Mouse (Mus musculus) gastrocnemius, adult 18-20 months (tissue): Measurements from ENCODE around the gene Mapkbp1. TPM values are rescaled to one million over a fixed set of nuclear protein-coding genes. Genes with fewer than 3 reads are reported as not detected.
A peak's percentile ranks its signal among the peaks of the same experiment; 100 is the strongest.

Experiments used
- DNase-seq: peaks from one replicate; pipeline ENCODE4 v3.0.0; 2021; ENCODE audit warnings: low spot score
- microRNA-seq: library from miRNA; unstranded; fragments of <30 nt; microRNA quantifications from one replicate; pipeline ENCODE4 v1.2.0, GENCODE M21; 2021
- total RNA-seq, 2 experiments: library from RNA; stranded (reverse); gene quantifications; 2 replicates each; pipeline ENCODE4 v1.2.3; 2021

The Mapkbp1 gene
- total RNA-seq, 2 experiments from 2014 or later, result 6.0 to 6.2 TPM

DNA sequence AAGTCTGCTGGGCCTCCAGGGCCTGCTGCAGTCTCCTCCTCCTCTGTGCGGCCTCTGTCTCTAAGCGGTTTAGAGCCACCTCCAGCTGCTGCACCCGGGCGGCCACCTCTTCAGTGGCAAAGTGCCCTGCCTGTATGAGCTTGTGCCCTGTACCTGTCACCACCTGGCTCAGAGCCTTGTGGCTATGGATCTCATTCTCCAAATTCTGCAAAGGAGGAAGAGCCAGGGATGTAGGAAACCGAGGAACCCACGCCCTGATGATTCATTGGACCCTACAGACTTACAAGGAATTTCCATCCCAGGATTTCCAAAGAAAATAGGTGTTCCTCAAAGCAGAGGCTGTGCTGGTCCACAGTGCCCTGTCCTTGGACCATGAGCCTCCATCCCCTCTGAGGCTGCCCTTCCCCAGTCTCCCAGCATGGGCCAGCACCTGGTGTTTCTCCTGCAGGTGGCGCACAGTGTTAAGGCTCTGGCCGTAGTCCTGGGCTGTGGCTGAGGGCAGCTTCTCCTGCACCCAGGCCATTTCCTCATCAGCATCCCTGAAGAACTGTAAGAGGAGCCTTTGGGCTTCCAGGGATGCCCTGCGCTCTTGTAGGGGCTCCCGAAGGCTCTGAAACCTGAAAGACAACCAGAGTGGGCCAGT lies 77.3 kb downstream of the Mapkbp1 start:
- peak; percentile 51 for DNase-seq

DNA sequence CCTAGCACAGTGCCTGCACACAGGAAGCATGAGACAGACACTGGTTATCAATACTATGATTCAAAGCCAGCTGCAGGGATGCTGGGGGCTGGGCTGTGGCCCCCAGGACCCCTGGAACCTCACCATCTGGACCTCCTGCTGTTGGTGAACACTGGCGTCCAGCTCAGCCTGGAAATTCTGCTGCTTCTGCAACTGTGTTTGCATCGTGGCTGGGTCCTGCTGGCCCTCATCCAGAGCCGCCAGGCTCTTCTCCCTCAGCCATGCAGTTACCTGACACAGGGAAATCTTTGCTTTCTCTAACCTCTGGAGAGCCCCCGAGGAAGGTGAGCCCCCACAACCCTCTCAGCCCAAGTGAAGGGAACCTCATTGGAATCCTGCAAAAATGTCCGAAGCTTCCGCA lies 78.9 kb downstream of the Mapkbp1 start:
- DNase-seq, result no peak

- peak; percentile 73 for DNase-seq
Measured at GRCm38 (mm10) chr2:120054771-120055552, 82.5 kb downstream of the Mapkbp1 start.

GRCm38 (mm10) chr2:120055923-120056322 lies 83.4 kb downstream of the Mapkbp1 start:
- DNase-seq, result no peak

DNA sequence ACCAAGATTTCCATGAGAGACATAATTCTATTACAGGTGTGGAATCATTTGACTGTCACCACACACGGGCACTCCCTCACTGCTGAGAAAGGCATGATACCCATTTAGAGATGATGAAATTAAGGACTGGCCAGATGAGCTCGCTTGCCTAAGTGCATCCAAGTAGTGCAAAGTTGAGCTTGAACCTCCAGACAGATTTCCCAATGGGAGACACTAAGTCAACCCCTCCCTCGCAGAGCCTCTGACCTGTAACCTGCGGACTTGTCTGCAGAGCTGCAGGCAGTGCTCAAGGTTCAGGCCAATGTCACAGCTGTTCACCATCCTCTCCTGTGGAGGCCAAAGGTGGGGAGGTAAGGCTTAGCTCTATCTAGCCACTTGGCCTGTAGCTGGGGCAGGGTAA lies 86.3 kb downstream of the Mapkbp1 start:
- peak; percentile 24 for DNase-seq

- DNase-seq, result no peak
Measured at GRCm38 (mm10) chr2:120059466-120059865, 87.0 kb downstream of the Mapkbp1 start.

- DNase-seq, result no peak
Measured at GRCm38 (mm10) chr2:120060190-120060589, 87.7 kb downstream of the Mapkbp1 start.

GRCm38 (mm10) chr2:120060651-120061050 lies 88.2 kb downstream of the Mapkbp1 start:
- peak; percentile 53 for DNase-seq

DNA sequence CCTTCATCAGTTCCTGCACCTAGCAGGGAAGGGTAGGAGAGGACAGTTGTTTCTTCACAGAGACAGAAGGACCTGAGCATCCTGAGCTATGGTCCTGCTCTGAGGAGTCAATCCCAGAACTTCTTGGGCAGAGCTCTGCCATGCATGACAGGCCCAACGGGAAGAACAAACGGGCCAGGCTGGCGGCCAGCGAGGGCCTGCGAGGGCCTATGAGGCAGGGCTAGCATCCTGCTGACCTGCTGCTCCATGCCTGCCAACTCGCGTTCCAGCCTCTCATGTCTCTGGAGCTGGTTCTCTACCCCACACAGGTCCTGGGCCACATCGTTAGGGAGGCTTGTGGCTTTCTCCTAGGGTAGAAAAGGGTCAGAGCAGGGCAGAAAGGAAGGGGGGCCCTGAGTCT lies 89.7 kb downstream of the Mapkbp1 start:
- no peak for DNase-seq

DNA sequence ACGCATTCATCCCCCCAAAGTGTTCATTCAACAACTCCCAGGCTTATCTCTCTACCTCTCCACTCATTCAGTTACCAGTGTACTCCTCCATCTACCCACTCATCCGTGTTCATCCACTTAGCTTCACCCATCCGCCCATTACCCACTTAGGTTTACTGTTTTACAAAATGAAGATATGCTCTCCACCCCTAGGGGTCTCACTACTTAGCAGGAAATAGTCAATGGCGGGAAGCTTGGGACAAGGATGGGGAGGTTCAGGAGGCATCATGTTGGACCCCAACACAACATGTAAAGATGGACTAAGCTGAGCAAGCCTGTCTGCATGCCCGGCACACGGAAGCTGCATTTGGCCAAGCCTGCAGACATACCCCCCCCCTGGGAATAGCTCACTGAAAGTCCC lies 92.1 kb downstream of the Mapkbp1 start:
- no peak for DNase-seq

- no peak for DNase-seq
Measured at GRCm38 (mm10) chr2:120065243-120065642, 92.7 kb downstream of the Mapkbp1 start.

DNA sequence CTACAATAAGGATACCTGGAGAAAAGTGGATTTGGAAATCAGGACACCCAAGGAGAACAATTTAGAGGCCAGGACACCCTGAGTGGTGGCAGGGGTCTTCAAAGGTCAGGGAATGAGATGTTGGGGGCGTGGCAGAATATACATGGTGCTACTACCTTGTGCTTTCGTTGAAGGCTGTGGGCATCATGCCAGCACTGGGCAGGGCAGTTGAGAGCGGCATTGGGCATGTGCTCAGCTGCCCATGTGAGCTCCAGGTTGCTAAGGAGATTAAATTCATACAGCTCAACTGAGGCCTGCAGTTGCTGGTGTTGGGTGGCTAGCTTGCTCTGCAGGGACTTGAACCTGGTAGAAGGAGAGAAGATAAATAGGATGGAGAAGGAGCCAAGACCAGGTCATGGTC lies 93.7 kb downstream of the Mapkbp1 start:
- no peak for DNase-seq

DNA sequence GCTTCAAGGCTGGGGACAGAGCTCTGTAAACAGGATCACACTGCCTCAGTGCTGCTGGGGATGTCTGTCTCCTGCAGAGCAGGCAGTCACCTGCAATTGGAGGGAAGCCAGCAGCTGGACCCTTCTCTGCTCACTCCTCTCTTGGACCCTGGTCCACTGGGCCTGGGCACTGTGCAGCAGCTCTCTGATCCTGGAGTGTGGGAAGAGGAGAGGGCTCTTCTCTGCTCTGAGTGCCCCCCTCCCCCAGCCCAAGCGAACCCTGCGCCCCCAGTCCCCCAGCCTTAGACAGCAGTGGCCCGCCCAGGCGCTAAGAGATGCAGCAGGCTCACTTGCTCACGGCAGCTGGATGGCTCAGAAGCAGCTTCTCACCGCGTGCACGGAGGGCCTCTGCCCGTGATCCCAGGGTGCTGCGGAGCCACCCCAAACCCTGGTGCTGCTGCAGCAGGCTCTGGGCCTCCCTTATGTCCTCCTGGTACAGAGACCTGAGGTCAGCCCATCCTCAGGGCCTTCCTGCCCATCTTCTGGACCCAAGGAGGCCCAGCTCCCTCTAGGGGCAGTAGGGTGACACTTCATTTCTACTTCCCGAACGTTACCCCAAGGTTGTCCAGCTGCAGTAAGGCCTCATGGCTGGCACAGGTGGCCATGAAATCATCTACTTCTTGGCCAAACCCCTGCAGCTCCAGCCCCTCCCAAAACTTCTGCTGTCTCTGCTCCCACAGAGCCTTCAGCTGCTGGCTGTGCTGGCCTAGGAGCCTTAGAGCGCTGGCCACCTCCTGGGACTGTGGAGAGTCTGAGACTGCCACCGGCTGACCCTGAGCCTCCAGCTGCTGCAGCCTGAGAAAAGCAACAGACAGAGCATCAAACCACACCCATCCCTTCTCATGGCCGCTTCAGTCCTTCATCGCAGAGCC lies 96.3 kb downstream of the Mapkbp1 start:
- peak; percentile 55 for DNase-seq

DNA sequence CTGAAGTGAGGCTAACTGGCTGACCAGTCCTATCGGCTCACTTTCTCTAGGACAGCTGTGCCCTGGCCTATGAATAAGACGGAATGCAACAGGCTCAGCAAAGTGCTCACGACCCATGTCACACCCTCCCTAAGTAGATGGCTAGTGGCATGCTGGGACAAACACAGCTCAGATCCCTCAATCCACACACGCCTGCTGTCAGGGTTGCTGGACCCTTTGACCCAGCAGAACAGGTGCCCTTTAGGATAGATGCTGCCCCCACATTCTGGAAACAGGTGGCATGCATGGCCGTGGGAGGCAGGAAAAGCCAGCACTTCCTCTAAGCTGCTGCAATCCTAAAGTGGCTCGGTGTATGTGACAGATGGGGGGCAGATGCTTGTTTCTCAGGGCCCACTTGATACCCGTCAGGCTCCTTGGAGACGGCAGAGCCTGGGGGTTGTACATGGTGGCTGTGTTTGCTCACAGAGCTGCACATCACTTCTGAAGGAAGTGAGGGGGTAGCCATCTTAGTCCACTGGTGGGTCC lies 97.0 kb downstream of the Mapkbp1 start:
- DNase-seq, result no peak

DNA sequence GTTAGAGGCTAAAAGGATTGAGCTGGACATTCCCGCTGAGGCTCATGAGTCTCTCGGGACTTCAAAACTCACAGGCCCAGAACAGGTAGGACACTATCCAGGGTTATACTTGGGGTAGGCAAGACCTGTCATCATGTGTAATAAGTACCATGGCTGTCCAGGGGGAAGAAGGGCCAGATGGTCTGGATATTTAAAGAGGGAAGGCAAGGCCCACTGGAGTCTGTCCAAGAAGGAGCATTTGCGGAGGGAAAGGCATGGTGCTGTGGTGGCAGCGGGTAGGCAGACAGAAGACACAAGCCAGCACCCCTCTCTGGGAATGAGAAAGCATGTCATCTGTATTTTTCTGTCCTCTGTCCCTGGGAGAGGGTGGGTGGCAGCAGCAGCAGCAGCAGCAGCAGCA lies 101.6 kb downstream of the Mapkbp1 start:
- no peak for DNase-seq

- peak; percentile 46 for DNase-seq
Measured at GRCm38 (mm10) chr2:120076076-120076705, 103.7 kb downstream of the Mapkbp1 start.

Small RNA genes within 50 kb of the gene (microRNA-seq; reads per million reads assigned to microRNA genes)
- not detected for gene Mir7665

Other genes starting within 250 kb of the Mapkbp1 start
- gene Itpka, start 230.4 kb upstream of the Mapkbp1 start, total RNA-seq, result not detected
- not detected for gene Ltk, start 212.3 kb upstream of the Mapkbp1 start, total RNA-seq
- 10 to 100 TPM; 14.6 to 16.6 TPM for gene Rpap1, start 185.2 kb upstream of the Mapkbp1 start, total RNA-seq
- gene Tyro3, start 175.0 kb upstream of the Mapkbp1 start, total RNA-seq, result under 1 TPM; 0.27 to 0.95 TPM
- 10 to 100 TPM; 25.6 to 34.9 TPM for gene Mga, start 75.5 kb upstream of the Mapkbp1 start, total RNA-seq
- 1 to 10 TPM; 2.4 to 3.0 TPM for gene Jmjd7, start 54.8 kb downstream of the Mapkbp1 start, total RNA-seq
- gene Gm28042, start 54.8 kb downstream of the Mapkbp1 start, total RNA-seq, result under 1 TPM; 0.41 to 0.52 TPM
- 1 to 10 TPM in 1 of 2 experiments, under 1 TPM in 1; 0.45 to 1.2 TPM for gene Pla2g4b, start 60.7 kb downstream of the Mapkbp1 start, total RNA-seq
- 10 to 100 TPM; 27.1 to 31.2 TPM for gene Ehd4, start 181.9 kb downstream of the Mapkbp1 start, total RNA-seq